Mouse (Mus musculus) liver, embryonic 14.5 days (tissue): ENCODE data around the gene Fam228a.
"Not testable (repeated sequence)": the region's sequence is repeated elsewhere in the genome, so short reads cannot be mapped to it uniquely, and the experiment has no call there.

Experiments used
- CTCF ChIP-seq: IDR thresholded peaks from 2 replicates; pipeline ENCODE4 v1.5.1; 2016; ENCODE audit warnings: antibody characterized with exemption, low read depth, control low read depth
- EP300 ChIP-seq: IDR thresholded peaks from 2 replicates; pipeline ENCODE4 v1.6.1; 2016; ENCODE audit warnings: antibody characterized with exemption, low read depth

DNA sequence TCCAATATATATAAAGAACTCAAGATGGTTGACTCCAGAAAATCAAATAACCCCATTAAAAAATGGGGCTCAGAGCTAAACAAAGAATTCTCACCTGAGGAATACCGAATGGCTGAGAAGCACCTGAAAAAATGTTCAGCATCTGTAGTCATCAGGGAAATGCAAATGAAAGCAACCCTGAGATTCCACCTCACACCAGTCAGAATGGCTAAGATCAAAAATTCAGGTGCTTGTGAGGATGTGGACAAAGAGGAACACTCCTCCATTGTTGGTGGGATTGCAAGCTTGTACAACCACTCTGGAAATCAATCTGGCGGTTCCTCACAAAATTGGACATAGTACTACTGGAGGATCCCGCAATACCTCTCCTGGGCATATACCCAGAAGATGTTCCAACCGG is 16.2 kb upstream of the Fam228a start:
- not testable (repeated sequence) for TF ChIP-seq EP300, CTCF
